Mouse (Mus musculus): ENCODE results near the gene Adgrf1. TPM values are rescaled to one million over a fixed set of nuclear protein-coding genes. Genes with fewer than 3 reads are reported as not detected.
"Not testable (repeated sequence)": the region's sequence is repeated elsewhere in the genome, so short reads cannot be mapped to it uniquely, and the experiment has no call there.

Adgrf1 gene
- polyA plus RNA-seq, 1 experiment from 2014 or later, result not detected

DNA sequence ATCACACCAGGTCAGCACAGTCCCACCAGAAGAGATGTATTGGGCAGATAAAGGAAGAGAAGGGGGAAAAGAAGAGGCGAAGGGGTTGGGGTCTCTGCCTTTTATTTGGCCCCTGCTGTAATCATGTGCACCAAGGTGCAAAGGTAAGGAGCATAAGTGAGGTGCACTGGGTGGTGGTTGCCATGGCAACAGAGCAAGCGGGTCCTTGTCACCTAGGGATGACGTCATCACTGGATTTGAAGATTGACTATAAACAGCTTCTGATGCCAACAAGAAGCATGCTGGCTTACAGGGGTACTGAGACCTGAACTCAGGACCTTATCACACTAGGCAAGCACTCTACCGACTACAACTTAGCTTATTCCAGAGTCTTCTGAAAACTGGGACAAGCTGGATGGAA lies 59.1 kb downstream of the Adgrf1 start:
- H3K4me3 ChIP-seq (ENCODE audit: low read depth, low read length), result no peak overlapping the region
- H3K4me1 ChIP-seq (ENCODE audit: control insufficient read depth, insufficient read depth, low read length), result no peaks in the 10 kb centered on the region
- WGBS, result 87% methylated on average over 4 of the region's 4 CpGs
- H3K9ac ChIP-seq (replicated peaks; ENCODE audit: low read length), result no peak overlapping the region
- DNase-seq (ENCODE audit: low spot score) (no peak), ATAC-seq (replicated peaks; ENCODE audit: insufficient number of reproducible peaks, low FRiP score, low TSS enrichment, low read depth) (no peak)
- no peaks in the 10 kb centered on the region for H3K9me3 ChIP-seq (replicated peaks; ENCODE audit: control insufficient read depth, low read length)
- no peak overlapping the region for H3K4me2 ChIP-seq (ENCODE audit: low read depth, low read length)
- H3K27me3 ChIP-seq (ENCODE audit: control insufficient read depth, insufficient read depth, low read length), result no peaks in the 10 kb centered on the region
- no peaks in the 10 kb centered on the region for H3K36me3 ChIP-seq (replicated peaks; ENCODE audit: control insufficient read depth, insufficient read depth, low read depth, low read length)
- H3K27ac ChIP-seq (replicated peaks; ENCODE audit: low read depth, low read length), result no peak overlapping the region

DNA sequence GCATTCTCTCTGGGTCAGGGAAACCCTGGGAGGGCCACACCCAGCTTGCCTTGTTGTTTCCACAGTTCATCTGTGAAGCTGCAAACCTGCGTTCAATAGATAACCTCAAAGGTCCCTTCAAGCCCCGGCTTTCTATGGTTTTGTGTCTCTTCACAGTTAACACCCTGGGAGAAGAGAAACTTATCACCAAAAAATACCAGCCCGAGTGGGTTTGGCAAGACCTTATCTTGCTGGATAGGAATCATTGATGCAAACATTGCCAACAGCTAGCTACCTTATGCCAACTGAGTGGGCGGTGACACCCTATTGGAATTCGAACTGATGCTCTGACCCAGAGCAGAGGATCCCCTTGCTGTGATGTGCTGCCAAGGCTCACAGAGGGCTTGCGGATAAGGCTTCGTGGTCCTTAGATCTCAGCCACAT lies 59.6 kb downstream of the Adgrf1 start:
- H3K9me3 ChIP-seq (replicated peaks; ENCODE audit: control insufficient read depth, low read length), result no peaks in the 10 kb centered on the region
- H3K4me1 ChIP-seq (ENCODE audit: control insufficient read depth, insufficient read depth, low read length), result no peaks in the 10 kb centered on the region
- H3K27ac ChIP-seq (replicated peaks; ENCODE audit: low read depth, low read length), result no peak overlapping the region
- ATAC-seq (replicated peaks; ENCODE audit: insufficient number of reproducible peaks, low FRiP score, low TSS enrichment, low read depth), result no peak
- no peaks in the 10 kb centered on the region for H3K27me3 ChIP-seq (ENCODE audit: control insufficient read depth, insufficient read depth, low read length)
- DNase-seq (ENCODE audit: low spot score), result no peak
- no peaks in the 10 kb centered on the region for H3K36me3 ChIP-seq (replicated peaks; ENCODE audit: control insufficient read depth, insufficient read depth, low read depth, low read length)
- H3K4me3 ChIP-seq (ENCODE audit: low read depth, low read length), result no peak overlapping the region
- no peak overlapping the region for H3K4me2 ChIP-seq (ENCODE audit: low read depth, low read length)
- WGBS, result 88% methylated on average over 7 of the region's 7 CpGs
- H3K9ac ChIP-seq (replicated peaks; ENCODE audit: low read length), result no peak overlapping the region

DNA sequence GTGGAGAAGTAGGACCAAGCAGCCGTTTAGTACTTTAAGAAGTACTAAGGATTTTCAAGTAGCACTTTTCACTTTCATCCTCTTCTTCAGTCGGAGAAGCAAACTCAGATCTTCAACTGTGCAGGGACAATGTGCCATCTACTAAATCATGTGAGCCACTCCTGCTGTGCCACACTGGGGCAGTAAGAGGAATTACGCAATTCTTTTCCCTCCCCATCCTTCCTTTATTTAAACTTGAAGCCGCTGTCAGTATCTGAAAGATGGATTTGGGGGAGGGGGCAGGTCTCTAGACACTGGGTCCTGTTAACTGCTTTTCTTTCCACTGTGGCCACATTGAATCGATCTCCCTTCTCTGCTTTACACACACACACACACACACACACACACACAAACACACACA lies 62.6 kb downstream of the Adgrf1 start:
- Histone ChIP-seq H3K9ac (replicated peaks; ENCODE audit: low read length) (no peak overlapping the region), H3K4me3 (ENCODE audit: low read depth, low read length) (no peak overlapping the region), H3K27ac (replicated peaks; ENCODE audit: low read depth, low read length) (no peak overlapping the region), H3K4me2 (ENCODE audit: low read depth, low read length) (no peak overlapping the region), H3K36me3 (replicated peaks; ENCODE audit: control insufficient read depth, insufficient read depth, low read depth, low read length) (no peaks in the 10 kb centered on the region), H3K4me1 (ENCODE audit: control insufficient read depth, insufficient read depth, low read length) (no peaks in the 10 kb centered on the region), H3K9me3 (replicated peaks; ENCODE audit: control insufficient read depth, low read length) (no peaks in the 10 kb centered on the region), H3K27me3 (ENCODE audit: control insufficient read depth, insufficient read depth, low read length) (no peaks in the 10 kb centered on the region)
- 68% methylated on average over 5 of the region's 5 CpGs for WGBS
- DNase-seq (ENCODE audit: low spot score) (no peak), ATAC-seq (replicated peaks; ENCODE audit: insufficient number of reproducible peaks, low FRiP score, low TSS enrichment, low read depth) (no peak)

DNA sequence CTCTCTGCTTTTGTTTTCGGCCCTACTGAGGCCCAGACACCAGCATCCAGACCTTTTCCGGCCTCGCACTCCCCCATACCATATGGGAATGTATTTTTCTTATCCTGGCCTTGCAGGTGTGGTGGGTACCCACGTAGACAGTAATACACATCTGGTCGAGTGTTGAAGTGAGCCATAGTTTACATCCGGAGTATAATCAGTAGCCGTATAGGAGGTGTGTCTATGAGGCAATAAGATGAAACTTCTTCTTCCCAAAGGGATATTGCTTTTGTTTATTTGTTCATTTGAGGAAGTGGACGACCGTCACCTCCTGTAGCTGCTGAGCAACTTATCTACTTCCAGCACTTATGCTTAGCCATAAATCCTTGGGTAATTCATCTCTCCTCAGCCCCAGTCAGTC lies 63.9 kb downstream of the Adgrf1 start:
- no peak overlapping the region for H3K9ac ChIP-seq (replicated peaks; ENCODE audit: low read length)
- no peak for ATAC-seq (replicated peaks; ENCODE audit: insufficient number of reproducible peaks, low FRiP score, low TSS enrichment, low read depth)

DNA sequence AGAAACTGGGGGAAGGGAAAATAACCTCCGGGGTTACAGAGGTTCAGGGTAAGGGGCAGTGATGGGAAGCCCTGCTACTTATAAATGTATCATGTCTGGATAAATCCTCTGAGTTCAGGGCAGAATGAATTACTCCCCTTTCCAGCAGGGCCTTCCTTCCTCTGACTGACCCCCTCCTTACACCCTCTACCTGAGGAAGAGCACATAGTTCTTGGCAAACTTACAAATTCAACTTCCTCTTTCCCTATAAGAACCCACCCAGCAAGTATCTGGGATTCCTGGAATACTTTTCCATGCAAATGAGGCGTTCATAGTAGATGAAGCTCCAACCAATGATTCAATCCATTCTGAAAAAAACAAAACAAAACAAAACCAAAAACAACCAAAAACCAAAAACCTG lies 67.5 kb downstream of the Adgrf1 start:
- Histone ChIP-seq H3K27ac (replicated peaks; ENCODE audit: low read depth, low read length) (no peak overlapping the region), H3K4me2 (ENCODE audit: low read depth, low read length) (no peak overlapping the region), H3K4me3 (ENCODE audit: low read depth, low read length) (no peak overlapping the region), H3K9ac (replicated peaks; ENCODE audit: low read length) (no peak overlapping the region), H3K36me3 (replicated peaks; ENCODE audit: control insufficient read depth, insufficient read depth, low read depth, low read length) (no peaks in the 10 kb centered on the region), H3K4me1 (ENCODE audit: control insufficient read depth, insufficient read depth, low read length) (no peaks in the 10 kb centered on the region), H3K27me3 (ENCODE audit: control insufficient read depth, insufficient read depth, low read length) (no peaks in the 10 kb centered on the region), H3K9me3 (replicated peaks; ENCODE audit: control insufficient read depth, low read length) (no peaks in the 10 kb centered on the region)
- DNase-seq (ENCODE audit: low spot score) (no peak), ATAC-seq (replicated peaks; ENCODE audit: insufficient number of reproducible peaks, low FRiP score, low TSS enrichment, low read depth) (no peak)
- 86% methylated on average over 2 of the region's 2 CpGs for WGBS

More for the DNA sequence above, 63.9 kb downstream of the Adgrf1 start:
- no peak overlapping the region for H3K4me2 ChIP-seq (ENCODE audit: low read depth, low read length)
- no peak for DNase-seq (ENCODE audit: low spot score)
- 72% methylated on average over 9 of the region's 9 CpGs for WGBS
- H3K4me3 ChIP-seq (ENCODE audit: low read depth, low read length), result no peak overlapping the region
- H3K4me1 ChIP-seq (ENCODE audit: control insufficient read depth, insufficient read depth, low read length), result no peaks in the 10 kb centered on the region
- H3K9me3 ChIP-seq (replicated peaks; ENCODE audit: control insufficient read depth, low read length), result no peaks in the 10 kb centered on the region
- H3K36me3 ChIP-seq (replicated peaks; ENCODE audit: control insufficient read depth, insufficient read depth, low read depth, low read length), result no peaks in the 10 kb centered on the region
- H3K27me3 ChIP-seq (ENCODE audit: control insufficient read depth, insufficient read depth, low read length), result no peaks in the 10 kb centered on the region
- H3K27ac ChIP-seq (replicated peaks; ENCODE audit: low read depth, low read length), result no peak overlapping the region

DNA sequence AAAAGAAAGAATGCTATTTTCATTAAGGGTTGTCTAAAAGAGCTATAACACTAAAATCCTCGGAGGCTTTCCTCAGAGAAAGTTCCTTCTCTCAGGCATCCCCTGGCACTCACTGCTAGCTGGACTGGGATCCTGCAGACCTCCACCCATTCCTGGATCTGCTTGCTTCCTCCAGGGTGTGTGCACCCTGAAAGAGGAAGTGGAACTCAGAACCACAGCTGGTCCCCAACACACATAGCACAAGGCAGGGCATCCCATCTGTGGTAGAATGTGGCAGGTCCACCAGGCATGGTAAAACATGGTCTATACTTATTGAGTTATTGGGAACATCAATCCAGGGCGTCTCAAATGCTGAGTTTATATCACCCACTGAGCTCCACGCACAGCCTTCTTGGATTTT lies 68.2 kb downstream of the Adgrf1 start:
- Histone ChIP-seq H3K9ac (replicated peaks; ENCODE audit: low read length) (no peak overlapping the region), H3K27ac (replicated peaks; ENCODE audit: low read depth, low read length) (no peak overlapping the region), H3K36me3 (replicated peaks; ENCODE audit: control insufficient read depth, insufficient read depth, low read depth, low read length) (no peaks in the 10 kb centered on the region), H3K4me3 (ENCODE audit: low read depth, low read length) (no peak overlapping the region), H3K4me2 (ENCODE audit: low read depth, low read length) (no peak overlapping the region), H3K27me3 (ENCODE audit: control insufficient read depth, insufficient read depth, low read length) (no peaks in the 10 kb centered on the region), H3K4me1 (ENCODE audit: control insufficient read depth, insufficient read depth, low read length) (no peaks in the 10 kb centered on the region), H3K9me3 (replicated peaks; ENCODE audit: control insufficient read depth, low read length) (no peaks in the 10 kb centered on the region)
- DNase-seq (ENCODE audit: low spot score) (no peak), ATAC-seq (replicated peaks; ENCODE audit: insufficient number of reproducible peaks, low FRiP score, low TSS enrichment, low read depth) (no peak)
- 81% methylated on average over 3 of the region's 3 CpGs for WGBS

DNA sequence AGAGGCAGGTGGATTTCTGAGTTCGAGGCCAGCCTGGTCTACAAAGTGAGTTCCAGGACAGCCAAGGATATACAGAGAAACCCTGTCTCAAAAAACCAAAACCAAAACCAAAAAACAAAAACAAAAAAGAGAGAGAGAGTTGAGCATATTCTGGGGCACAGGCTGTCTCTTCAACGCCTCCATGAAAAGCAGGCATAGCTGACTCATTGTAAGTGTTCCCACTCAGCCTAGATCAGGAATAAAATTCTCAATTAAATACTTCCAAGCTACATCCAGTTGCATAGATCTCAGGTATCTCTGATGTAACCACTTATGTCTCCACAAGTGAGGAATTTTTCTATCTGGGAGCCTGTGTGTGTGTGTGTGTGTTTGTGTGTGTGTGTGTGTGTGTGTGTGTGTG lies 76.4 kb downstream of the Adgrf1 start:
- H3K27ac ChIP-seq (replicated peaks; ENCODE audit: low read depth, low read length); ATAC-seq (replicated peaks; ENCODE audit: insufficient number of reproducible peaks, low FRiP score, low TSS enrichment, low read depth); H3K4me1 ChIP-seq (ENCODE audit: control insufficient read depth, insufficient read depth, low read length); H3K27me3 ChIP-seq (ENCODE audit: control insufficient read depth, insufficient read depth, low read length); DNase-seq (ENCODE audit: low spot score); H3K4me2 ChIP-seq (ENCODE audit: low read depth, low read length); H3K4me3 ChIP-seq (ENCODE audit: low read depth, low read length); H3K9me3 ChIP-seq (replicated peaks; ENCODE audit: control insufficient read depth, low read length); H3K36me3 ChIP-seq (replicated peaks; ENCODE audit: control insufficient read depth, insufficient read depth, low read depth, low read length); H3K9ac ChIP-seq (replicated peaks; ENCODE audit: low read length): not testable (repeated sequence)
- WGBS, result 91% methylated on average over 2 of the region's 2 CpGs

DNA sequence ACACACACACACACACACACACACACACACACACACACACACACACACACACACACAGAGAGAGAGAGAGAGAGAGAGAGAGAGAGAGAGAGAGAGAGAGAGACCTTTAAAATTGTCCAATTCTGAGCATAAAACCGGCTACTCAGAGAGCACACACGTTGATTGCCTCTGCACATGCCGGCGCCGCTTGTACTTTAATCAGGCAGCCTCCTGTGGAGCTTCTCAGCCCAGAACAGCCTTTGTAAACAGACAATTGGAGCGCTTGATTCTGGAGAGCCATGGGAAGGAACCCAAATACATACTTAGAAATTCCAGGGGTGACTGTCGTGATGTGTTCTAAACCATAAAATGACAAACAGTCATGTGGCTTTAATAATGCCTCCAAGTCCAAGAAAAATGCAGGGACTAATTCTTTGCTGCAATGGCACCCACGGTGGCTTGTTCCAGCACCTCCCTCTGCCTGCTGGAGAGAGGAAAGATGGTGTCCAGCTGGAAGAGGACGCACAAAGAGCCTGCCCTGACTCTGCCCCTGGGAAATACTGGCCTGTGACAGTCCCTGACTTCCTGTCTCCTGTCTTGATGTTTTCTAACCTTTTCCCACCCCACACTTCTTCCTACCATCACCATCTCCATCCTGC lies 87.9 kb downstream of the Adgrf1 start:
- no peak overlapping the region for H3K4me2 ChIP-seq (ENCODE audit: low read depth, low read length)

More for the DNA sequence above, 87.9 kb downstream of the Adgrf1 start:
- ATAC-seq (replicated peaks; ENCODE audit: insufficient number of reproducible peaks, low FRiP score, low TSS enrichment, low read depth) (no peak), DNase-seq (ENCODE audit: low spot score) (peak; percentile 21)
- Histone ChIP-seq H3K4me3 (ENCODE audit: low read depth, low read length) (no peak overlapping the region), H3K27me3 (ENCODE audit: control insufficient read depth, insufficient read depth, low read length) (no peaks in the 10 kb centered on the region), H3K4me1 (ENCODE audit: control insufficient read depth, insufficient read depth, low read length) (no peaks in the 10 kb centered on the region), H3K36me3 (replicated peaks; ENCODE audit: control insufficient read depth, insufficient read depth, low read depth, low read length) (no peaks in the 10 kb centered on the region), H3K27ac (replicated peaks; ENCODE audit: low read depth, low read length) (no peak overlapping the region), H3K9me3 (replicated peaks; ENCODE audit: control insufficient read depth, low read length) (no peaks in the 10 kb centered on the region), H3K9ac (replicated peaks; ENCODE audit: low read length) (no peak overlapping the region)
- WGBS, result 16% methylated on average over 9 of the region's 9 CpGs
